8 mouse cellular contexts compared by ENCODE assay signal in genomic region chr13:15714726-15715437, GRCm38 (mm10).
DNase-seq lines count a peak whose midpoint lies in the region; ATAC-seq lines count a peak whose summit lies in the region.

No protein-coding gene starts in this region.

- peak; percentile 27 for DNase-seq in urinary bladder, postnatal 25 days (ENCODE audit: low spot score)
- DNase-seq in urinary bladder, postnatal 10 days (ENCODE audit: low spot score): no peak
- peak; percentile 78 for DNase-seq in embryo, embryonic 10.5 days (ENCODE audit: low spot score)
- peak; percentile 16 to 55 for DNase-seq in layer of hippocampus, adult 8-10 months (ENCODE audit: low spot score in 2 of 2)
- DNase-seq in lung, postnatal 14 days: peak; percentile 45
- DNase-seq in right cerebral cortex, postnatal 25 days: peak; percentile 35
- no peak for DNase-seq in spleen, adult 12 weeks (ENCODE audit: low spot score)

- ATAC-seq in hematopoietic stem cell, adult 5-6 weeks (replicated peaks in 1 of 2; ENCODE audit: insufficient read depth in 1 of 2, low FRiP score in 2 of 2, low TSS enrichment in 1 of 2, low read depth in 1 of 2, poor library complexity in 2 of 2, severe bottlenecking in 2 of 2): peak; percentile 76 to 81

Comparison
In these comparisons a context has a peak if more than half of its experiments do, and no peak if none do; other contexts are left out.
1. DNase-seq: peak in urinary bladder, postnatal 25 days (single experiment), embryo, embryonic 10.5 days (single experiment), layer of hippocampus, adult 8-10 months (2 of 2), lung, postnatal 14 days (single experiment) and right cerebral cortex, postnatal 25 days (single experiment); none in urinary bladder, postnatal 10 days (single experiment) and spleen, adult 12 weeks (single experiment).